Mouse (Mus musculus): ENCODE measurements at regions not wholly inside any gene's neighbourhood (a gene's known extent, or its start where the extent isn't known, plus 50 kb on each side); places are given as distances from the start of the nearest gene placed in this dataset.
A peak's percentile ranks its signal among the peaks of the same experiment; 100 is the strongest.

GRCm38 (mm10) chr6:100517662-100518061, 153.3 kb downstream of the Shq1 start:
- intact Hi-C loops (cut with DNase I), result loop anchor here (10.0 kb wide), 1 partner anchor 713 kb away; no protein-coding TSS in a partner anchor

DNA sequence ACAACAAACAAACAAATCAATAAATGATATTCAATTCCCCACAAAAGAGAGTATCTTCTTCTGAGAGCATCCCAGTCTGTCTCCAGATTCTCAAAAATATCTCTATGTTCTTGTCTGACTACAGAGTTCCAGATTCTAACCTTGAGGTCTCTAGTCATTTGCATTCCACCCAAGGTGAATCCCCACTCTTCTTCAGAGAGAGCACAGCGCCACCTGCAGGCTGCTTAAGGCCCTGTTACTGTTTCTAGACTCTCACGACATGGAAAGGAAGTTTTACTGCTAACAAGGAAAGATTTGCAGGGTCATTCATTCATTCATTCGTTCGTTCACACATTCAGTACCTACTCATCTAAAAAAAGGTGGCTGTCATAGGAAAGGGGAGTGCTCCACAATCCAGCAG, 158.3 kb downstream of the Shq1 start:
- intact Hi-C loops (cut with DNase I), result loop anchor here (10.0 kb wide), 1 partner anchor 708 kb away; no protein-coding TSS in a partner anchor
- no peak for DNase-seq

More at GRCm38 (mm10) chr6:100517662-100518061, 153.3 kb downstream of the Shq1 start:
- DNase-seq, result no peak

DNA sequence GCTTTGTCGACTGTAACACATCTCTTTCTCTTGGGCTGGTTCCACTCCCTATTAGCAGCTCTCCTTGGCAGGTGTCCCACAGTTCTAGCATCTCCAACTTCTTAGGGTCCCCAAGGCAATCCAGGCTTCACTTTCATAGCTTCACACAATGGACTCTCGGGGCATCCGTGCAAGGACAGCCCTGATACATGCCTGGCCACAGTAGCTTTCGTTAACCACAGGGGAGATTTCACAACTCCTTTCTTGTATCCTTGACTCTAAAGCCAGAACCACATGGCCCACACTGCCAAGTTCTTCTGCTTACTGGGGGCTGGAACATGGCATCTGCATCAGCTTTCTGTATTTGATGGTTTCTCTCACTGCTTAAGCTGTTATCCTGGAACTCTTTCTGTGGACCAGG, 160.3 kb downstream of the Shq1 start:
- intact Hi-C loops (cut with DNase I), result loop anchor here (10.0 kb wide), 1 partner anchor 706 kb away; no protein-coding TSS in a partner anchor
- no peak for DNase-seq

DNA sequence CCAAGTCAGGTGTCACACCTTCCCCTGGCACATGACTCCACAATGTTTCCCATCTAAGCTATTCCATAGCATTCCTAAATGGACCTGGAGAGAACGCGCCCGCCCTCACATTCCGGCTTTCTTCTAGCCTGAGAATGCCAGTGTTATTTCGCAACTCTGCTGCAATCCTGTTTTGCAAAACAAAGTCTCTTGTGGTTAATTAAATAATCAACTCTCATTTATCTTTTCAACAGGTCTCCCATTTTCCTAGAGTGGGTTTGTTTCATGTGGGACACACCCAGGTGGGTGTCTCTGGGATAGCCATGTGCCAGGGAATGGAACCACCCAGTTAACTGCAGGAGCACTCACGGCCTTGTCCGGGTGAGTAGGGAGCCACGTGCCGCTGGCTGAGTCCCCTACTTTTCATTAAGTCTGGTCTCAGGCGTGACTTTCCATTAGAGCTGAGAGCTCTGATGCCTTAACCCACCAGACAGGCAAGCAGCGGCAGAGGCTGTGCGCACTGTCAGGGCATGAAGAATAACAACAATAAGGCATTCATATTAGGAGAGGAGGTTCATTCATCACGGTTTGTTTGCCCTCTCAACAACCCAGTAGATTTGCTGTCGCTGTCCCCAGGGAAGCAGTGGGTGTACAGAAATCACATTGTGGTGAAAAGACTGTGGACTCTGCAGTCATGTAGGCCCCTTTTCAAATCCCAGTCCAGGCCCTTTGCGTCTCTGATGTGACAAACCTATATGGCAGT, 165.3 kb downstream of the Shq1 start:
- intact Hi-C loops (cut with DNase I), result no loop called here
- no peak for DNase-seq

- peak in 1 of 2 experiments; percentile 20 for DNase-seq
- intact Hi-C loops (cut with DNase I), result no loop called here
These were observed 167.8 kb downstream of the Shq1 start for GRCm38 (mm10) chr6:100502961-100503782.

DNA sequence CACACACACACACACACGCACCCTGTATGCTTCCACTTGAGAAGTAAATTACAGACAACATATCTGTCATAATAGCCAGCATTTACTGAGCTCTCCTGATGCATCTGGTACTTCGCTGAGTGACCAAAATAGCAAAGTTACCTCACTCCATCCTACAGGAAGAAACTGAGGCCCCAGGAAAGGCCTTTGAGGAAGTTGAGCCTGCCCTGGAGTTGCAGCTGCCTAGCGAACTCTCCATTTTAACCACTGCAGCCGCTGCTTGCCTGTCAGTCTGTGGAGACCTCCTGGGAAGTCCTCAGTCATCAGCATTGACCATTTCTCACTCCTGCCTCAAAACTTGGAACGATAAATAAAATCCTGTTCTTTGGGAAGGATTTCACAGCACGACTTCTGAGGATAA, 168.8 kb downstream of the Shq1 start:
- DNase-seq, result no peak
- intact Hi-C loops (cut with DNase I), result no loop called here

DNA sequence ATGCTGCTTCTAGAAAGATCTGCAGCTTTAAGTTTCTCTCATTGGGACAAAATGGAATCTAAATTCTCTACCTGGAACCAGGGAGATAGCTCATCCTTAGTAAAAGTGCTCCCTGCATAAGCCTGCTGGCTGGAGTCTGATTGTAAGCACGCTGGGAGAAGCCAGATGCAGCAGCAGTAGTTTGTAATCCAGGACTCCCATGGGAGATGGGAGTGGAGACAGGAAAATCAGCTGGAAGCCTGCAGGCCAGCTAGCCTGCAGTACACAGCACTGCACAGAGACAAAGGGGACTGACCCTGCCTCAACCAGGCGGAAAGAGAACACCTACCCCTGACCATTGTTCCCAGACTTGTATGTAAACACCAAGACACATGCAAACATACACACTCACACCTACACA, 170.2 kb downstream of the Shq1 start:
- intact Hi-C loops (cut with DNase I), result no loop called here
- DNase-seq, result no peak

DNA sequence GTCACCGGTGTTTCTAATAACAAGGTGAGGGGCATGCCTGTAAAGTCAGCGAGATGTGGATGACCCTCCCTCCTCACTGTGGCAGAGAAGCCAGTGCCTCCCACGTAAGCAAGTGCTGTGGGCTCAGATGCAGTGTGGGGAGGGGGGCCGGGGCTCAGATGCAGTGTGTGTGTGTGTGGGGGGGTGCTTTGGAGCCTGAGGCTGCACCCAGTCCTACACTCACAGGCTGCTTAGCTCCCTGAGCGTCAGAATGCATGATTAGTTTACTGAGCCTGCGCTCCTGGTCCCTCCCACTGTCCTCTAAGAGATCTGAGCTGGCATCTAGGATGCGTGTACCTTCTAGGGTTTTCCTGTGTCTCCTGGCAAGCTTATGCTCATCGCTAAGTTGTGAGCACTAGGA, 170.9 kb downstream of the Shq1 start:
- DNase-seq, result no peak
- intact Hi-C loops (cut with DNase I), result no loop called here

- intact Hi-C loops (cut with DNase I), result no loop called here
- DNase-seq, result no peak
These were observed 172.1 kb downstream of the Shq1 start for GRCm38 (mm10) chr6:100498861-100499271.

- no peak for DNase-seq
- intact Hi-C loops (cut with DNase I), result no loop called here
These were observed 172.8 kb downstream of the Shq1 start for GRCm38 (mm10) chr6:100498126-100498525.

DNA sequence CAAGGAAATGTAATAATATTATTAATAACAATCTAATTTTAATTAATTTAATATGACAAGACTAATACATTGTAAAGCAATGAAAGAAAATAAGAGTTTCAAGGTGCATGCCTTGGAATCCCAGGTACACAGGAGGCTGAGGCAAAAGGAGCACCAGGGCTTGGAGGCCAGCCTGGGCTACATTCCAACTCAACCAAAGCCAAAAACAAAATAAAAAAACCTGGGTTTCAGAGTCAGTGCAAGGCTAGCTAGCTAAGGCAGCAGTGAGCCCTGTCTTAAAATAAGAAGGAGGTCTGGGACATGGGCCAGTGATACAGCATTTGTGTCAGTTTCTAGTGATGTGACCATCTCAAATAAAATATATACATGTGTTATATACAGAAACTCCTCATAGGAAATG, 174.8 kb downstream of the Shq1 start:
- intact Hi-C loops (cut with DNase I), result no loop called here
- DNase-seq, result no peak

DNA sequence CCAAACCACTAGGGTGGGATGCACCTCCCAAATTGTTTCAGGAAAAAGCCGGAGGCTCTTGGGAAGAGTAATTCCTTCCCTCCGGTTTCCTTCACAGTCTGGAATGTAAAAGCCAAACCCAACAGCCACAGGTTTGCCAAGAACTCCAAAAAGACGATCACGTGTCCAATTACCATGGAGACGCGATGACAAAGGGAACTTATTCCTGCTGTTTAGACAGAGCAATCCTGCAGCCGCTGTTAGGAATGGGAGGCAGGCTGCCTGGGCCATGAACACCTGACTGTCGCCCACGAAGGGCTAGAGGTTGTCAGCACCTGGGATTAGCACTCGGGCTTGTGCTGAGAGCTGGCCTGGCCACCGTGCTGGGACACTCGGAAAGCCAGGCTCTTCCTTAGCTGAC, 175.8 kb downstream of the Shq1 start:
- intact Hi-C loops (cut with DNase I), result no loop called here
- no peak for DNase-seq

GRCm38 (mm10) chr6:100493558-100493957, 177.4 kb downstream of the Shq1 start:
- no peak for DNase-seq

GRCm38 (mm10) chr6:100491811-100492210, 179.1 kb downstream of the Shq1 start:
- DNase-seq, result no peak
- intact Hi-C loops (cut with DNase I), result no loop called here

More at GRCm38 (mm10) chr6:100493558-100493957, 177.4 kb downstream of the Shq1 start:
- intact Hi-C loops (cut with DNase I), result no loop called here

DNA sequence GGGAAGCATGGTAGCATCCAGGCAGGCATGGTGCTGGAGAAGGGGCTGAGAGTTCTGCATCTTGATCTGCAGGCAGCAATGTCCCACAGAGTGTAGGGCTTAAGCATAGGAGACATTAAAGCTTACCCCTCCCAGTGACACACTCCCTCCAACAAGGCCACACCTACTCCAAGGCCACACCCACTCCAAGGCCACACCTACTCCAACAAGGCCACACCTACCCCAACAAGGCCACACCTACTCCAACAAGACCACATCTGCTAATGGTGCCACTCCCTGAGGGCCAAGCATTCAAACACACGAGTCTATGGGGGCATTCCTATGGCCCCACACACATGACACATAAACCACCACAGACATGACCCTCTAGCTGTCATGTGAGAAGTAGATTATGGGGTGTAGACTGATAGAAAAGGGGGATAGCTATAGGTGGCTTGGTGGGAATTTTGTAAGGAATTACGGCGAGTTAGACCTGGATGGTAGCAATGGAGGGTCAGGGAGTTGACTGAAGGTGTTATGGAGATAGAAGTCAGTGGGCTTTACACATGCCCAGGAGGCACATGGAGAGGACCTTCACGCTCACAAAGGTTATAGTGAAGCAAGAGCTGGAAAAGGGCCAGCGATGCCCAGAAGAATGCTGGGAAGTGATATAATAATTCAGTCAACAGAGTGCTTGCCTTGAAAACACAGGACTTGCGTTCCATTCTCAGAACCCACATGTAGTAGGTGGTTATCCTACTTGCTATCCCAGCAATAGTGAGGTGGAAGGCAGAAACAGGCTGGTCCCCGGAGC, 179.8 kb downstream of the Shq1 start:
- no peak for DNase-seq
- intact Hi-C loops (cut with DNase I), result no loop called here

- no peak for DNase-seq
- intact Hi-C loops (cut with DNase I), result no loop called here
These were observed 187.1 kb downstream of the Shq1 start for GRCm38 (mm10) chr6:100483836-100484235.

DNA sequence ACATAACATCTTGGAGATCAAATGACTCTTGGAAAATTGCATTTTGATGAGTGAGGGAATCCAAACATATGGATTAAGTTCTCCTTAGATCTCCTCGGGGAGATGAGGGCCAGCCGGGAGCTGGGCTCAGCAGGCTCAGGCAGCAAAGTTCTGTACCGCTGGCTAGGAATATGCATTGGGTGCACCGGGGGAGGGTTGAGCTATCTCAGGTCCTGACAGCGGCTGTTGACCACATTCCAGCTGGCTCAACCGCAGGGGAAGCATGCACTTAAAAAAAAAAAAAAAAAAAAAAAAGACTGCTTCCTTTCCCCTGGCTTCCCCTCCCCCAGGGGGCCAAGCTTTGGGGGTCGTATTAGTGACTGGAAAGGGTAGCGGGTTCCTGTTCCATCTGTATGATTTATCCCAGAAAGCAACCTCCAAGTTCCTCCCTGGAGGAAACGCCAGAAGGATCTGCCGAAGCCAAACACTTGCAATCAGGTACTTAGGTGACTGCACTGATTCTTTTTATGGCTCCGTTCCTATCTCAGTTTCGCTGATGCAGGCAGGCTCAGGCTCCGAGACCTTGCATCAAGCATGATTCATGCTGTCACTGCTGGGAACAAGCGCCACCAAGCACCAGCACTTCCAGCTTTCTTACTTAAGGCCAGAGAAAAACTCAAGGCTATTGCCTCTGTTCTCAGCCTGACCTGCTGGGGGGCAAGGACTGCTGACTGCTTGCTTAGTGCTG, 187.7 kb downstream of the Shq1 start:
- intact Hi-C loops (cut with DNase I), result no loop called here

GRCm38 (mm10) chr6:100482572-100482971, 188.4 kb downstream of the Shq1 start:
- intact Hi-C loops (cut with DNase I), result no loop called here
- no peak for DNase-seq

More for the DNA sequence above, 187.7 kb downstream of the Shq1 start:
- DNase-seq, result no peak

DNA sequence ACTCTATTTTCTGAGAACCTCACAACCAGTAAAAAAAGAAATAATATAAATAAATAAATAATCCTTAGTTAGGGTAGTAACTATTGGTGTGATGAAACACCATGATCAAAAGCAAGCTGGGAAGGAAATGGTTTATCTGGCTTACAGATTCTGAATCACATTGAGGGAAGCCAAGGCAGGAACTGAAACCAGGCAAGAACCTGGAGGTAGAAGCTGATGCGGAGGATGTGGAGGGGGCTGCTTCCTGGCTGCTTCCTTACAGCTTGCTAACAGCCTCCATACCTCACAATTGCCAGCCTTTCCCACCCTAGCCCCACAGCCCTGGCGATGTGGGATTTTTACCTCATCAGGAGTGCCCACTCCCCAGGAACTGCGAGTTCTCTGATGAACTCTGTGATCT, 190.4 kb downstream of the Shq1 start:
- DNase-seq, result no peak
- intact Hi-C loops (cut with DNase I), result no loop called here

- intact Hi-C loops (cut with DNase I), result no loop called here
- DNase-seq, result no peak
These were observed 191.1 kb downstream of the Shq1 start for GRCm38 (mm10) chr6:100479881-100480280.
